Mouse (Mus musculus) right cerebral cortex, postnatal 4 days (tissue): ENCODE measurements around the gene Kalrn.
A peak's percentile ranks its signal among the peaks of the same experiment; 100 is the strongest.

Experiments
- DNase-seq: peaks from one replicate; pipeline ENCODE4 v3.0.0-alpha.2; 2022

The Kalrn gene

DNA sequence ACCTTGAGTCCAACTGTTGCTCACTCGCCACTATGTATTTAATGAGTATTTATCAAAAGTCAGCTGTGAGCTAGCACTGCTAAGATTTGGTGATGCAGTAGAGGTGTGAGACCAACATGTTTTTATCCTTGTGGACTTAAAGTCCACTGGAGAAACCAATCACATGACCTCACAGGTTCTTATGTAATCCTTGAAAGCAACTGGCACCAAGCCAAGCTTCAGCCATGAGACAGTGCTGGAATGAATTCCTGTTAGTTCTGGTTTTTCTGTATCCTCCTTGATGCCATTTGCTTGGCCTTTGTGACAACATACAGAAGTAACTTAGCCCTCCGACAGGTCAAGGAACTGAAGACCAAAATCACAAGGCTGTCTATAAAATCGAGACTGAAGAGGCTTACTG, 413.8 kb downstream of the Kalrn start:
- no peak for DNase-seq

DNA sequence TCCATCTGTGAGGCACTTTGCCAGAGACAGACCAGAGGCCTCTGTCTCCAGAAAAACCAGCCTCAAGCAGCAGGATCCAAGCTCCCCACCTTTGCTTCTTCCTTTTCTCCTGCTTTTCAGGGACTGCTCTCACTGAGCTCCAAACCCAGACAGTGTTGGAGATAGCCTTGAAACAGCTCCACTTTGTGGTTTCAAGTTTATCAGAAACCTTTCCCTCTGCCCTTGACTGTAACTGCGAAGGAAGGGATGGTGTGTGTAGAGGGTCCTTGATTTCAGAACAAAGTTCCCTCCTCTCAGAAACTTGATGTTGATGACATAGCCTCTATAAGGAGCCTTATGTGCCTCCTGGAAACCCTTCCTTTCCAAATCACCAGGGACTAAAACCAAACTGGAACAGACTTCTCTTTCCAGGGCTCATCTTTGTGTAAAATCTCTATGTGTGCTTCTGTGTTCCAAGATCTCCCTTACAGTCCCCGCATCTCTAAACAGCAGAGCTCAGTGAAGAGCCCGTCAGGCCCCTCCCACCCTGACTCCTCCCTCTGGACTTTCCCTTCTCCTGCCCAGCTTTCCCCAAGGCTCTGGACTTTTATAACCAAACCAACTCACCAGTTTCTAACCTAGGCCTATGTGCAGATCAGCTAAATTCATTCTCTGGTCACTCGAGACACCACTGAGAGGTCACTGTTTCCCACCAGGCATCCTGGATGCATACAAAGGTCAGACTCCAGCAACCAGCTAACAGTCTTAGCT, 415.8 kb downstream of the Kalrn start:
- no peak for DNase-seq

DNA sequence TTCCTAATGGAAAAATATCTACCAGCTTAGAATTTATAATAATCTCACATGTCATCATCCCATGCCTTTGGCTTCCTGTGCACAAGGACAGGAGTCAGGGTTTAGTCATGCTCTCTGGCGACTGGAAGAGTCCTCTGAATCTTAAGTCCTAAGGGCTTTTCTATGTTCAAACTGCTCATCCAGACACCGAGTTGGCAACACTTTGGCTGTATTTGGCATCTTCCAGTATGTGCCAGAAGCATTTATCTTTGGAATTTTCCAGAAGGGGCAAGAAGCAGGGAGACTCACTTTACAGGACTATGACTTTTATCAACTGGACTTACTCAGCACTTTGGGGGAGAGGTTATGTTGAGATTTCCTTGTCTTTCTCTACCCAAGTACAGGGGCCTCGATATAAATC, 417.6 kb downstream of the Kalrn start:
- no peak for DNase-seq

DNA sequence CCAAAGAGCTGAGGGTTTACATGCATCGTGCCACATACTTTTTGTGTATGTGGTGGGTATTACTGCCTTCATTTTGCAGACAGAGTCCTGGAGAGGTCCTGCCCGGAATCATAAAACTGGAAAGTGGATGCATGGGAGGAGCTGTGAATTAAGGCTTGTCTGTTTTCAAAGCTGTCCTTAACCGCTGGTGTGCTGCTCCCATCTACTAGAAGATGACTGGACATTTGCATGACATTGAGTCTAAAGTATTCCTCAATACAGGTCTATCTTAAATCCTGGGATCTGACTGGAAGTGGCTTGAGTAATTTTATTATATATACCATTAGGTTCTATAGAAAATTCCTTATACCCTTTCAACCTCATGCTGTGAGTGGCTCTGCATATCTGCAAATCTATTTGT, 418.4 kb downstream of the Kalrn start:
- DNase-seq: no peak

GRCm38 (mm10) chr16:34151528-34152071, 421.7 kb downstream of the Kalrn start:
- no peak for DNase-seq

DNA sequence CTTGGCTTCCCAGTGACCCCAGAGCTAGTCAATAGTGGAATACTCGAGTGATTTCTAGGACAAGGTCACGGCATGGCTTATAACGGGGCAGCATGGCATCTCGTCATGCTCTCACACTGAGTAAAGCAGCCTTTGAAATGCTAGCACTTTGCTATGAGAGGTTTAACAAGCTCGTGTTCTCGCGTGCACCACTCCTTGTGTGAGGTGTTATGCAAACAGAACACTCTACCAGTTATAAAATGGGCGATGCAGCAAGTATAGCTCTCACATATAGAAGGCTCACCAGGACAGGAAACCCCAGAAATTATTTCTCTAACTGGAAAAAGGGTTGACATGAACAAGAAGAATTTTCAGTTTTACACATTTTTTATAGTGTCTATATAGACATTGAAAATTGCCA, 431.7 kb downstream of the Kalrn start:
- no peak for DNase-seq

GRCm38 (mm10) chr16:34135074-34135473, 438.3 kb downstream of the Kalrn start:
- no peak for DNase-seq

GRCm38 (mm10) chr16:34134628-34135027, 438.7 kb downstream of the Kalrn start:
- no peak for DNase-seq

GRCm38 (mm10) chr16:34125595-34125994, 447.7 kb downstream of the Kalrn start:
- peak; percentile 70 for DNase-seq

GRCm38 (mm10) chr16:34122486-34122885, 450.8 kb downstream of the Kalrn start:
- no peak for DNase-seq

DNA sequence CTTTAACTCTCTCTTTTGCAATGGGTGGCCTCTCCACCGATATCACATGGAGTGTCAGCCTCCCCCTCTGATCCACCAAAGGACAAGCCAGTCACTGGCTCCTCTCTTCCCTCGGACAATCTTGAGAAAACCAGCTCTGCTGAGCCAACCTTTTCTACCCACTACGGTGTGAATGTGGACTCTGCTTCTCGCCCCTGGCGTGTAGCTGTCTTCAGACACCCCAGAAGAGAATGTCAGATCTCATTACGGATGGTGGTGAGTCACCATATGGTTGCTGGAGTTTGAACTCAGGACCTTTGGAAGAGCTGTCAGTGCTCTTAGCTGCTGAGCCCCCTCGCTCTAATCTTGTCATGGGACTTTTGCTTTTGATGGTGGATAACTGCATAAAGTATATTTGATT, 452.0 kb downstream of the Kalrn start:
- DNase-seq: no peak

DNA sequence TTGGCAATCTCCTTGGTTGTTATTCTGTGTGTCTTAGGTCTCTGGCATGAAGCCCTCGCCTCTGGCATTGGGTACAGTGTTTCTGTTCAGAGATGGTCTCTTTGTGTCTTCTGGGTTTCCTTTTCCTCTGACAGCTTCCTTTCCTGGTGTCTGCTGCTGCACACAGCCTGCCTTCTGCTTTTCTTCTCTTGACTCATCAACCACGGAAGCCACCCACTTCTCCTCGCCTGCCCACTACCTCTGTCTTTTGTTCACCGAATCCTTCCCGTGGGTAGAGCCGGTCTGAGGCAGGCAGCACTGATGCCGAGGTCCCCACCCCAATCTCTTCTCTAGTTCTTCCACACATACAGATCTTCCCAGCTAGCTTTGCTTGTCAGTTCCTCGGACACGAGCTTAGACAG, 452.5 kb downstream of the Kalrn start:
- no peak for DNase-seq

- DNase-seq: no peak
Measured at GRCm38 (mm10) chr16:34119844-34120243, 453.5 kb downstream of the Kalrn start.

- DNase-seq: peak; percentile 41
Measured at GRCm38 (mm10) chr16:34119370-34119769, 454.0 kb downstream of the Kalrn start.

DNA sequence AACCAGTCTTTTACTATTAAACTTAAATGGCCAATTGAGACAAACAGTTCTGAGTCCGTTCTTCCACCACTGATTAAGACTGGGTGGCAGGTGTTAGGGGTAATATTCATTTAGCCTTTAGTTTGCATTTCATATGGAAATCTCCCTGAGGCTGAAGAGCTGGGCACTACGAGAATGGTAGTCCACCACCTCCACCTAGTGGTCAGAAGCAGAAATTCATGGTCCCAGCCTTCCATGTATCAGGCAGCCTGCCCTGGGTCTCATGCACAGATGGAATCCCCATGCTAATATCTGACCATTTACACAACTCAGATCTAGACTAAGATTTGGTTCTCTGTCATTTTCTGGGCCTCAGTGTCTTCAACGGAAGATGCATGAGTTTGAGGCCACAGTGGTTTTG, 458.7 kb downstream of the Kalrn start:
- peak; percentile 53 for DNase-seq

DNA sequence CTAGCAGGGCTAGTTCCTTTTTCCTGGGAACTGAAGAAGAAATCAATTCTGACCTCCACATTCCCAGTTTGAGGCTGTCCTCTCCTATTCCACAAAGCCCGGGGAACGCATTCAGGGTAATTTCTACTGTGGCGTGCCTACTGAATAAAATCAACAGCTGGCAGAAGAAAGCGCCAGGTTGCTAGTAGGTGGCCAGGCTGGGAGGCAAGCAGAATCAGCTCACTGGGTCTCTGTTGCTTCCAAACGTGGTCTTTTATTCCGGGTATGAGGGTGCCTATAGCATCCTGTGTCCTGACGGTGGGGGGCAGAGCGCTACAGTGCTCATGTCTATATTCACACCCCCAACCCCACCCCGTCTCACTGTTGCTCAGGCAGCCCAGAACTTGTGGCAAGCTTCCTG, 460.2 kb downstream of the Kalrn start:
- DNase-seq: no peak

GRCm38 (mm10) chr16:34112490-34112889, 460.8 kb downstream of the Kalrn start:
- no peak for DNase-seq

DNA sequence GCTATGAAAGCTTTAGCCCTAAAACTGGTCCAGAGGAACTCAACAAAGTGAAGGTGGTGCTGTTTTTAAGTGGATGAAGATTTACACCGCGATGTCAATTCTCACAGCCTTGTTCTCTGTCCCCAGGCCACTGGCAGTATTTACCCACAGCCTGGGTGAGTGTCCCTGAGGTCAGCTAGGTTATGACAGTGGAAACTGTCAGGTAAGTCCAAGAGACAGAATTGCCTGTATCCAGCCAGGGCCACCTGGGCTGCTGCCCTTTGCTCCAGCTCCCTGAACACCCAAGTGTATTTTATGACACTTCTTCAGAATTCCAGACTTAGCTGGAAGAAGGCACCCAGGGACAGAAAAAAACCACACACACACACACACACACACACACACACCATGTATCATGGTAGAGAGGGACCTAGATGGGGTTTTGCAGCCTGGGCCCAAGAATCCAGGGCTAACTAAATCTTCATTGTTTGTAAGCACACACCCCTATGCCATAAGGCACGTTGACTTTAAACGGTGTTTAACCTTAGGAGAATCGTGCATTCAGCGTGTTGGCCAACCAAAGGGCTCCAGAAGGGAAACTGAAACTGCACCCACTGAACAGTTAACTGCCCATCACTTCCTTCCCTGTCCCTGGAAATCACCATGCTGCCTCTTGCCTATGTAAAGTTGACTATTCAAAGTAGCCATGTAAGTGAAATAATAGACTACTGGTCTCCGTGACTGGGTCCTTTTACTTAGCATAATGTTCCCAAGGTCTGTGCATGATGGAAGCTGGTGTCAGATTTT, 462.3 kb downstream of the Kalrn start:
- no peak for DNase-seq

GRCm38 (mm10) chr16:34104427-34104826, 468.9 kb downstream of the Kalrn start:
- DNase-seq: no peak

DNA sequence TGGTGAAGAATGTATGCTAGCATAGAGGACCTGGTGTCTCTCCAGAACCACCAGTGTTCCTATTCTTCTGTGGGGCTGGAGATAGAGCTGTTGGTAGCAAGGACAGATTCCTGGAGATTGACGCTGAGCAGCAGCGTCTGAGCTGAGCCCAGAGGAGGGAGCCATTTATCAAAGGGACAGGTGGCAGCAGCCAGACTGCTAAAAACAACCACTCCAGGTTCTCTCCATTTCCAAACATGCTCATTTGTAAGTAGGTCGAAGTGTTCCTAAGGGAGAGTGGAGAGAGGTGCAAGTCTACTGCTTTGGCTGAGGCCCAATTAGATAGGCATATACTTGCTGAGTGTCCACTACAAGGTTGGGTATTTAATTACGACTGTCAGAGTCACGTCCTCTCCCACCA, 470.6 kb downstream of the Kalrn start:
- no peak for DNase-seq

GRCm38 (mm10) chr16:34099795-34100194, 473.5 kb downstream of the Kalrn start:
- DNase-seq: no peak

GRCm38 (mm10) chr16:34095548-34096141, 477.7 kb downstream of the Kalrn start:
- DNase-seq: peak; percentile 29

DNA sequence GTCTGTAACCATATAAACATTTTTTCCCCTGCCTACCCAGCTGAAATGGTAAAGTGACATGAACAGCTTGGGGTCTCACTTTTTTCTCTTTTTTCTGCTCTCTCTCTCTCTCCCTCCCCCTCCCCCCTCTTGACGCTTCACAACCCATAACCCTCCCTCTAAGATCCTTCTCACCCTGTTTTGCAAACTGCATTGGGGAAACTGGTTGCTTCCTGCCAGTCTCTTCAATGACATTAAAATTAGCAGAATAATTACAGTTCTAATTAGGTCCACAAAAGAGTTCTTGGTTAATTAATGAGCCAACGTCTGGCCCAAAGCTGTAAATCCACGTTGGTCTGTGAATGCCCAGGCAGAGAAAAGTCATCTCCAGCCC, 478.3 kb downstream of the Kalrn start:
- DNase-seq: no peak
